Mouse (Mus musculus): ENCODE results near the gene Dlg2.

DNA sequence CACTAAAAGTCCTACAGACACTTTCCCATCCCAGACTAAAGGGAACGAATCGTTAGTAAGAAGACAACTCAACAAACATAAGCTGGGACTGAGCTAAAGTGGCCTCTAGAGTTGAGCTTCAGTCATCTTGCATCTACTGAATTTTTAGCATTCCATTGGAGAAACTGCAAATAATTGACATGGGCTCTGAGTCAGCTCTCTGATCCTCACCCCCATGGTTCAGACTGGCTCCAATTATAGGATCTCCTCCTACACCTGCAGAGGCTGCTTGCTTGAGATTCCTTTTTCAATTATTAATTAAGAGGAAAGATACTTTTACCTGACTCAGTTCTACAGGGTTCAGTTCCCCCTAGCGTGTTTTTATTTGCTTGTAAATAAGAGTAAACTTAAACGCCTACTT lies 1798.9 kb downstream of the Dlg2 start:
- TF ChIP-seq CTCF (IDR thresholded peaks at IDR 0.05; ENCODE audit: low read depth, low read length): no peak
- TF ChIP-seq GATA1 (IDR thresholded peaks at IDR 0.05; ENCODE audit: borderline replicate concordance, low read length): no peak
- no peak for TF ChIP-seq POLR2AphosphoS5 (IDR thresholded peaks at IDR 0.05; ENCODE audit: insufficient replicate concordance, low read depth, low read length)
- TF ChIP-seq GATA2 (IDR thresholded peaks at IDR 0.05; ENCODE audit: borderline replicate concordance, low read depth, low read length): no peak

All from G1E (cell line).